Mouse (Mus musculus) kidney, embryonic 16.5 days (tissue): ENCODE data around the gene Ccl4. TPM values are rescaled to one million over a fixed set of nuclear protein-coding genes. Genes with fewer than 3 reads are reported as not detected.

Source experiments
- ATAC-seq: fragments of 200-750 bp; cut with Nextera tagmentation; 2 replicates; pipeline ENCODE4 v1.8.0; 2017; ENCODE audit warnings: moderate TSS enrichment; ENCODE audit not compliant: low FRiP score, low TSS enrichment
- H3K27ac ChIP-seq: fragments of 300-500 bp; sonication (generic); 2 replicates; pipeline ENCODE4 v1.5.1; 2014; ENCODE audit warnings: low read length
- H3K27me3 ChIP-seq: fragments of 300-500 bp; sonication (generic); 2 replicates; pipeline ENCODE4 v1.6.1; 2014; ENCODE audit warnings: low read length, control low read depth, mixed read lengths; ENCODE audit not compliant: insufficient read depth
- H3K36me3 ChIP-seq: fragments of 300-500 bp; sonication (generic); 2 replicates; pipeline ENCODE4 v1.6.1; 2014; ENCODE audit warnings: low read length, control low read depth, mixed read lengths; ENCODE audit not compliant: insufficient read depth
- H3K4me1 ChIP-seq: fragments of 300-500 bp; sonication (generic); 2 replicates; pipeline ENCODE4 v1.6.1; 2014; ENCODE audit warnings: low read length, control low read depth, mixed read lengths; ENCODE audit not compliant: insufficient read depth
- H3K4me2 ChIP-seq: fragments of 300-500 bp; sonication (generic); replicated peaks from 2 replicates; pipeline ENCODE4 v1.6.1; 2014; ENCODE audit warnings: low read depth, low read length
- H3K4me3 ChIP-seq: fragments of 300-500 bp; sonication (generic); 2 replicates; pipeline ENCODE4 v1.5.1; 2014; ENCODE audit warnings: mild to moderate bottlenecking, low read length
- H3K9ac ChIP-seq: fragments of 300-500 bp; sonication (generic); replicated peaks from 2 replicates; pipeline ENCODE4 v1.6.1; 2014; ENCODE audit warnings: low read length
- H3K9me3 ChIP-seq: fragments of 300-500 bp; sonication (generic); 2 replicates; pipeline ENCODE4 v1.6.1; 2016; ENCODE audit warnings: low read length, control low read depth
- WGBS: fragments of 180-500 bp; shearing (Covaris S2); extraction: QIAGEN DNeasy Blood & Tissue Kit; methylation state at CpG from one replicate; pipeline ENCODE4 v1.1.7; 2014; 5-methylcytosine and 5-hydroxymethylcytosine counted together
- polyA plus RNA-seq: library from polyadenylated mRNA; unstranded; fragments of >200 nt; fragmentation: Nextera tagmentation; extraction: Ambion mirVana; gene quantifications from 2 replicates; pipeline ENCODE4 v1.2.1, GENCODE M21; 2015

The Ccl4 gene
- polyA plus RNA-seq, 1 experiment from 2014 or later, result 0.60 TPM

- H3K4me3 ChIP-seq, result no peak overlapping the region
- no peaks in the 10 kb centered on the region for H3K36me3 ChIP-seq
- no peaks in the 10 kb centered on the region for H3K4me1 ChIP-seq
- no peak for ATAC-seq
- no peaks in the 10 kb centered on the region for H3K9me3 ChIP-seq
- no peak overlapping the region for H3K27ac ChIP-seq
- WGBS, result 66% methylated on average over 2 of the region's 2 CpGs
- H3K27me3 ChIP-seq, result no peaks in the 10 kb centered on the region
- no peak overlapping the region for H3K9ac ChIP-seq
- H3K4me2 ChIP-seq, result no peak overlapping the region
These were observed 51.5 kb downstream of the Ccl4 start for GRCm38 (mm10) chr11:83713925-83714324.

Other genes with a start within 250 kb of the Ccl4 start
- gene Gas2l2, start 233.1 kb upstream of the Ccl4 start, polyA plus RNA-seq, result not detected in 2 replicates
- gene 1700020L24Rik, start 224.9 kb upstream of the Ccl4 start, polyA plus RNA-seq, result not detected in 2 replicates
- gene Mmp28, start 199.5 kb upstream of the Ccl4 start, polyA plus RNA-seq, result 1.7 and 1.8 TPM in 2 replicates
- gene Taf15, start 189.5 kb upstream of the Ccl4 start, polyA plus RNA-seq, result 8.3 and 14.6 TPM in 2 replicates
- gene Heatr9, start 140.4 kb upstream of the Ccl4 start, polyA plus RNA-seq, result 0.07 TPM in 1 of 2 replicates, not detected in the other
- gene Ccl5, start 132.1 kb upstream of the Ccl4 start, polyA plus RNA-seq, result 0.37 and 0.52 TPM in 2 replicates
- gene Ccl9, start 83.9 kb upstream of the Ccl4 start, polyA plus RNA-seq, result 2.2 and 3.5 TPM in 2 replicates
- gene Ccl6, start 69.5 kb upstream of the Ccl4 start, polyA plus RNA-seq, result 5.3 and 5.4 TPM in 2 replicates
- not detected in 2 replicates for gene Rpl9-ps1, start 17.0 kb upstream of the Ccl4 start, polyA plus RNA-seq
- 0.48 and 0.50 TPM in 2 replicates for gene Ccl3, start 13.2 kb upstream of the Ccl4 start, polyA plus RNA-seq
- 0.86 and 1.5 TPM in 2 replicates for gene Wfdc17, start 41.4 kb downstream of the Ccl4 start, polyA plus RNA-seq
- not detected in 2 replicates for gene Wfdc18, start 46.4 kb downstream of the Ccl4 start, polyA plus RNA-seq
- 0.71 TPM in 1 of 2 replicates, not detected in the other for gene Wfdc21, start 84.4 kb downstream of the Ccl4 start, polyA plus RNA-seq
- gene Heatr6, start 91.1 kb downstream of the Ccl4 start, polyA plus RNA-seq, result 23.6 and 27.2 TPM in 2 replicates
- 90.9 and 104 TPM in 2 replicates for gene Hnf1b, start 187.5 kb downstream of the Ccl4 start, polyA plus RNA-seq